Mouse (Mus musculus) hindbrain, embryonic 16.5 days (tissue): ENCODE measurements around the gene Nim1k. TPM values are rescaled to one million over a fixed set of nuclear protein-coding genes. Genes with fewer than 3 reads are reported as not detected.
A peak's percentile ranks its signal among the peaks of the same experiment; 100 is the strongest.

ENCODE experiments used
- ATAC-seq: fragments of 200-750 bp; cut with Nextera tagmentation; 2 replicates; pipeline ENCODE4 v1.8.0; 2017; ENCODE audit warnings: moderate TSS enrichment, moderate library complexity
- H3K27ac ChIP-seq: fragments of 300-500 bp; sonication (generic); 2 replicates; pipeline ENCODE4 v1.5.1; 2014; ENCODE audit warnings: low read depth, mild to moderate bottlenecking, control low read depth, low read length, moderate library complexity
- H3K27me3 ChIP-seq: fragments of 300-500 bp; sonication (generic); replicated peaks from 2 replicates; pipeline ENCODE4 v1.6.1; 2014; ENCODE audit warnings: low read length; ENCODE audit not compliant: control insufficient read depth, insufficient read depth
- H3K36me3 ChIP-seq: fragments of 300-500 bp; sonication (generic); 2 replicates; pipeline ENCODE4 v1.6.1; 2014; ENCODE audit warnings: mild to moderate bottlenecking, low read length, moderate library complexity, mixed read lengths; ENCODE audit not compliant: control insufficient read depth, insufficient read depth
- H3K4me1 ChIP-seq: fragments of 300-500 bp; sonication (generic); 2 replicates; pipeline ENCODE4 v1.6.1; 2014; ENCODE audit warnings: low read depth, low read length; ENCODE audit not compliant: control insufficient read depth, insufficient read depth
- H3K4me2 ChIP-seq: fragments of 300-500 bp; sonication (generic); 2 replicates; pipeline ENCODE4 v1.6.1; 2014; ENCODE audit warnings: mild to moderate bottlenecking, low read length, control low read depth, moderate library complexity
- H3K4me3 ChIP-seq: fragments of 300-500 bp; sonication (generic); 2 replicates; pipeline ENCODE4 v1.5.1; 2014; ENCODE audit warnings: mild to moderate bottlenecking, low read length, control low read depth, moderate library complexity
- H3K9ac ChIP-seq: fragments of 300-500 bp; sonication (generic); 2 replicates; pipeline ENCODE4 v1.6.1; 2014; ENCODE audit warnings: low read depth, mild to moderate bottlenecking, control low read depth, low read length, moderate library complexity
- H3K9me3 ChIP-seq: fragments of 300-500 bp; sonication (generic); 2 replicates; pipeline ENCODE4 v1.6.1; 2014; ENCODE audit warnings: mild to moderate bottlenecking, low read length, moderate library complexity; ENCODE audit not compliant: control insufficient read depth
- WGBS: fragments of 180-500 bp; shearing (Covaris S2); extraction: QIAGEN DNeasy Blood & Tissue Kit; methylation state at CpG from one replicate; pipeline ENCODE4 v1.1.7; 2014; 5-methylcytosine and 5-hydroxymethylcytosine counted together
- polyA plus RNA-seq: library from polyadenylated mRNA; unstranded; fragments of >200 nt; fragmentation: Nextera tagmentation; extraction: Ambion mirVana; gene quantifications from 2 replicates; pipeline ENCODE4 v1.2.1, GENCODE M21; 2015

Gene Nim1k
- 6.7 and 7.5 TPM in 2 replicates for polyA plus RNA-seq

DNA sequence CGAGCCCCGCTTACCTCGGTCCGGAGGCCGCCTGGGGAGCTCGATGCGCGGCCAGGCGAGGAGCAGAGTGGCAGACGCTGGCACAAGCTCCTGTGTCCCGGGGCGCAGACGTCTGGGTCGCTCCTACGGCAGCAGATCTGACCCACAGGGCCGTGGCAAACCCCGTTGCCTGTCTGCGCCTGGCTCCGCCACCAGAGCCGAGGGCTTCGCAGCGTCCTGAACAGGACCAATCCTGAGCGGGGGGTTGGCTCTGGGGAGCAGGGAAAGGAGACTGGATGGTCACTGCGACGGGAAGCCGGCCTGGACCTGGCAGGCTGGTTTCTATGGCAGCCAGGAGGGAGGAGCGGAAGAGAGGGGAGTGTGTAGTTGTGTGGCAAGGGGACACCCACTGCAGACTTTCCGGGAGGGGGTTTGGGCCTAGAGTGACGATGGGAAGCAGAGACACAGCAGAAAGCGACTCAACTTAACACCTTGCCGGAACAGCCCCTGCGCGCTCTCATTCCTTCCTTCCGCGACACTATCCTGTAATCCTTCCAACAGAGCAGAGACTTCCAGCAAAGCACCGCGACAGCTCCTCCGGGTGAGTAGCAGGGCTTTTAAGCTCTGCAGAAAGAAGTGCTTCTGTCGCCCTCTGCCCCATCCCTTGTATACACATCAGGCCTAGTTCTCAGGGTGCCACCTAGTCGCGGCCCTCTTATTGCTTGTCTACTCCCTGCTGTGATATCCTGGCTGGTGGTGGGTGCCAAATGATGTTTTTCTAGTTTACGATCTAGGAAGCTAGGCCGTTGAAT, at the start of gene Nim1k:
TSS of gene Nim1k (minus strand) at position 202 of the 791 bp plus-strand sequence.
- H3K9me3 ChIP-seq = no peaks in the 10 kb centered on the region
- H3K4me2 ChIP-seq = peak within 1 kb of the TSS; percentile 90
- peak within 1 kb of the TSS; percentile 70 for H3K4me3 ChIP-seq
- H3K27ac ChIP-seq = peak within 1 kb of the TSS; percentile 88
- ATAC-seq = peak; percentile 98
- peaks cover 9% of the 10 kb centered on the region for H3K4me1 ChIP-seq
- under 1% methylated on average over 43 of the region's 43 CpGs for WGBS
- peak within 1 kb of the TSS; percentile 88 for H3K9ac ChIP-seq
- H3K27me3 ChIP-seq = no peaks in the 10 kb centered on the region
- H3K36me3 ChIP-seq = peaks cover 2% of the 10 kb centered on the region; the same call in 1 of the 2 replicates

DNA sequence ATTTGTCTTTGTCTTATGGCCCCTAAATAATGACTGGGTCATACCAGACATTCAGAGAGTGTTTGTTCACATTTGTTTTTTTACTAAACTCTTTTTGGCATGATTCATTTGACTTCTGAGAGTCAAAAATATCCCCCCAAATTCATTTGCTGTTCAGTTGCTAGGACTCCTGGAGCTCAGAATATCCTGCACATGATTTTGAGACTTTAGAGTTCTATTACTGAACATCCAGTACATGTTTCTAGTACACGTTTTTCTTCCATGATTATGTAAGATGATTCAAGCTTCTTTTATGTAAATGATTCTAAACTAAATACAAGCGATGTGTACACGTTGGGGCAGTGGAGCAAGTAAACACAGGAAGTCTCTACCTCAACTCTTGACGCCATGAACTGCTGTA, 42.0 kb upstream of the Nim1k start:
- H3K4me1 ChIP-seq = no peaks in the 10 kb centered on the region
- H3K4me2 ChIP-seq = no peak overlapping the region
- no peak overlapping the region for H3K4me3 ChIP-seq
- H3K36me3 ChIP-seq = no peaks in the 10 kb centered on the region
- no peaks in the 10 kb centered on the region for H3K27me3 ChIP-seq
- 71% methylated on average over 4 of the region's 4 CpGs for WGBS
- no peak overlapping the region for H3K9ac ChIP-seq
- H3K9me3 ChIP-seq = no peaks in the 10 kb centered on the region
- no peak for ATAC-seq
- no peak overlapping the region for H3K27ac ChIP-seq

- Histone ChIP-seq H3K4me2 (no peak overlapping the region), H3K9ac (no peak overlapping the region), H3K9me3 (no peaks in the 10 kb centered on the region), H3K36me3 (no peaks in the 10 kb centered on the region), H3K4me3 (no peak overlapping the region), H3K27me3 (no peaks in the 10 kb centered on the region), H3K4me1 (peaks cover 15% of the 10 kb centered on the region), H3K27ac (no peak overlapping the region)
- WGBS = 85% methylated on average over 5 of the region's 5 CpGs
- ATAC-seq = no peak
Observed at GRCm38 (mm10) chr13:119792791-119793404, 37.2 kb upstream of the Nim1k start.

- Histone ChIP-seq H3K27ac (peak overlapping the region; percentile 96), H3K9ac (peak overlapping the region; percentile 96), H3K4me3 (peak overlapping the region; percentile 93), H3K27me3 (no peaks in the 10 kb centered on the region), H3K9me3 (no peaks in the 10 kb centered on the region), H3K36me3 (peaks cover 4% of the 10 kb centered on the region), H3K4me1 (peaks cover 15% of the 10 kb centered on the region), H3K4me2 (peak overlapping the region; percentile 90)
- ATAC-seq = no peak
- 5% methylated on average over 18 of the region's 18 CpGs for WGBS
Observed at GRCm38 (mm10) chr13:119791580-119792135, 36.0 kb upstream of the Nim1k start.

GRCm38 (mm10) chr13:119790761-119791579, 35.3 kb upstream of the Nim1k start, which contains the start of gene Zfp131:
Gene Zfp131 (minus strand): TSS chr13:119790889.
- WGBS = under 1% methylated on average over 48 of the region's 86 CpGs

DNA sequence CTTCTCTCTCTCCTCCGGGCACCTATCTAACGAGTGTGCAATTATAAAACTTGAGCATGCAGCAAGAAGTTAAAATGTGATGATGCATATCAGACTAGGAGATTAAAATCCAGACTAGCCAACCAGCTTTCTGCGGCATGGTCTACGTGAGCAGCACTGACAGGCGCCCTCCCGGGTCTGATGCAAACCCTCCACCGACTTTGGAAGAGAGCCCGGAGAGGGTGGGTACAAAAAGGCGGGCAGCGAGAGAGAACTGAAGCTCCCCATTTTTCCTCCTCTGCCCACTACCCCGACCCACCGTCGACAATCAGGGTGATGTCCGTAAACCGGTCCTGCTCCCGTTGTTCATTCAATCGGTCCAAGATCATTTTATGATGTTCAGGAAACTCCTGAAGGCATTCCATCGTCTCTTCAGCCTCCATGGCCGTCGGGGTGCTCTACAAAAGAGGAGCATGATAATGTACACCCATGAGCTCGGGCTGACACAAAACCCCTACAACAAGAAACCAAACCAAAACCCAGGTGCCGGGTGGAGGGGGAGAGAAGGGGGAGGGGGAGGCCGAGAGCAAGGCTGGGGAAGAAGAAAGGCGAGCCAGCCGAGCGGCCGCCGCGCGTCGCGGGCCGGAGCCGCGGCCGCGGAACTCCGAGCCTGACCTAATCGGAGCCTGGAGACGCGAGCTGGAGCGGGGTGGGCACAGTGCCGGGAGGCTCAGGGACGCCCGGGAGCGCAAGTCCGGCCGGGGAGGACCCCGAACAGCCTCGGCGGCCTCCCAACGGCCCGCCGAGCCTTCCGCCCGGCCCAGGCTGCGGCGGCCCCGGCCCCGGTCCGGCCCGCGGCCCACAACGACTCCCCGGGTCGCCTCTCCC, 34.4 kb upstream of the Nim1k start:
- Histone ChIP-seq H3K36me3 (peaks cover 8% of the 10 kb centered on the region), H3K4me2 (peak overlapping the region; percentile 53), H3K4me1 (peaks cover 15% of the 10 kb centered on the region), H3K9ac (peak overlapping the region; percentile 96), H3K27ac (peak overlapping the region; percentile 96), H3K9me3 (no peaks in the 10 kb centered on the region), H3K4me3 (peak overlapping the region; percentile 93), H3K27me3 (no peaks in the 10 kb centered on the region)
- ATAC-seq = peak; percentile 70
- WGBS = 1% methylated on average over 43 of the region's 66 CpGs

More at GRCm38 (mm10) chr13:119790761-119791579, 35.3 kb upstream of the Nim1k start, which contains the start of gene Zfp131:
- peaks cover 6% of the 10 kb centered on the region for H3K36me3 ChIP-seq
- H3K9me3 ChIP-seq = no peaks in the 10 kb centered on the region
- peak within 1 kb of the TSS; percentile 90 for H3K4me2 ChIP-seq
- peaks cover 15% of the 10 kb centered on the region for H3K4me1 ChIP-seq
- peak within 1 kb of the TSS; percentile 96 for H3K27ac ChIP-seq
- peak within 1 kb of the TSS; percentile 96 for H3K9ac ChIP-seq
- H3K4me3 ChIP-seq = peak within 1 kb of the TSS; percentile 93
- no peaks in the 10 kb centered on the region for H3K27me3 ChIP-seq
- peak; percentile 97 for ATAC-seq

GRCm38 (mm10) chr13:119783581-119783980, 27.9 kb upstream of the Nim1k start:
- Histone ChIP-seq H3K4me3 (no peak overlapping the region), H3K4me1 (peaks cover under 1% of the 10 kb centered on the region; the same call in 1 of the 2 replicates), H3K27ac (no peak overlapping the region), H3K9ac (no peak overlapping the region), H3K9me3 (no peaks in the 10 kb centered on the region), H3K4me2 (no peak overlapping the region), H3K27me3 (no peaks in the 10 kb centered on the region), H3K36me3 (peaks cover 25% of the 10 kb centered on the region)
- ATAC-seq = no peak
- WGBS = 80% methylated on average over 4 of the region's 4 CpGs

DNA sequence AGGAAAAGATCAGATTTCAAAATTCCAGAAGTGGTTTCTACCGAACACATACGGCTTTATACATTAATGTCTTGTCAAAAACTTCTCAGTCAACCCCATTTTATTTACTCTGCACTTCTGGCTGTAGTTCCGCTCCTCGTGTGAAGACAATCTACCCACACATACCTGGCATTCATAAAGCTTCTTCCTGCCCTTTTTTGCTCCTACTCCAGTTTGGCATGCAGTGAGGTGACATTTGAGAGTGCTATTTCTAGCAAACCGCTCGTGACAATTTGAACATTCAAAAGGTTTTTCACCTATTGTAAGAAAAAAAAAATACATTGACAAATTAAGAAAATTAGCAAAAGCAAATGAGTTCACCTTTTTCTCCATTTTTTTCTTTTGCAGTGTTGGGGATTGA, 12.9 kb upstream of the Nim1k start:
- WGBS = 94% methylated on average over 6 of the region's 6 CpGs
- no peaks in the 10 kb centered on the region for H3K4me1 ChIP-seq
- H3K9me3 ChIP-seq = no peaks in the 10 kb centered on the region
- no peak overlapping the region for H3K4me2 ChIP-seq
- H3K36me3 ChIP-seq = peaks cover 23% of the 10 kb centered on the region
- no peak overlapping the region for H3K27ac ChIP-seq
- ATAC-seq = no peak
- no peak overlapping the region for H3K9ac ChIP-seq
- no peaks in the 10 kb centered on the region for H3K27me3 ChIP-seq
- no peak overlapping the region for H3K4me3 ChIP-seq
